ENCODE assay signal across 7 mouse cellular contexts in the genomic region with DNA sequence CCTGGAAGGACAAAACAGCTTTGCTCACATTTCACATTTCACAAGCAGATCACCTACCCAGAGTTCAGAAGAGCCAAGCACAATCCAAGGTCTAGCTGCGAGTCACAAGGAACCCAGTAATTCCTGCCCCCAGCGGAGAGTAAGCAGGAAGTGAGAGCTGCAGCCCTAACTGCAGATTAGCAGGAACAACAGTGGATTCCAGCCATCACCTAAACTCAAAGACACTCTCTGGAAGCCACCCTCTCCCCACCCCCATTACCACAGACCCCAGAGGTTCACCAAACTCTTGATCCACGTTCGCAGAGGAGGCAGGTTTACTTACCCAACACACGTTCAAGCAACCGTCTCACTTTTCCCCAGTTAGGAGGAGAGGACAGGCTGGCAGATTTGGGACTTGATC. TPM values are rescaled to one million over a fixed set of nuclear protein-coding genes. Genes with fewer than 3 reads are reported as not detected.
DNase-seq lines count a peak whose midpoint lies in the region; ATAC-seq and TF ChIP-seq lines count a peak whose summit lies in the region.

No protein-coding gene starts in this region.

- H3K27ac ChIP-seq in heart, adult 2 months = peak overlapping the region; percentile 97
- peak overlapping the region; percentile 100 for H3K27ac ChIP-seq in kidney, embryonic 15.5 days

- peak; percentile 62 for DNase-seq in NIH3T3 (ENCODE audit: low read depth)
- DNase-seq in heart, adult 2 months = peak; percentile 62 to 65
- peak; percentile 47 to 58 for DNase-seq in lung, postnatal 4 days
- DNase-seq in thymus, postnatal 4 days = peak; percentile 40
- no peak for DNase-seq in yolk sac, embryonic 10.5 days (ENCODE audit: low spot score)

- TF ChIP-seq EP300 in heart, adult 2 months (IDR thresholded peaks at IDR 0.05; ENCODE audit: insufficient read depth, low read depth, low read length) = peak; percentile 57; the same call in 1 of the 2 replicates

- H3K4me1 ChIP-seq in E14TG2a.4 (replicated peaks; ENCODE audit: low read depth, low read length) = peaks cover 93% of the 10 kb centered on the region
- peaks cover 67% of the 10 kb centered on the region for H3K4me1 ChIP-seq in heart, adult 2 months (ENCODE audit: control insufficient read depth, insufficient read depth, low read length)
- H3K4me1 ChIP-seq in kidney, embryonic 15.5 days = peaks cover 98% of the 10 kb centered on the region

- no peak for TF ChIP-seq CTCF in E14TG2a.4 (conservative IDR thresholded peaks at IDR 0.05; ENCODE audit: low read length)
- peak; percentile 41 for TF ChIP-seq CTCF in heart, adult 2 months (IDR thresholded peaks at IDR 0.05)

- ATAC-seq in kidney, embryonic 15.5 days (replicated peaks; ENCODE audit: low FRiP score) = no peak

- peak overlapping the region; percentile 61 for H3K4me3 ChIP-seq in E14TG2a.4 (replicated peaks; ENCODE audit: low read length)
- H3K4me3 ChIP-seq in heart, adult 2 months = 0 out of 2 replicates have a peak overlapping the region, but pooled peaks have one; percentile 1
- peak overlapping the region; percentile 44 for H3K4me3 ChIP-seq in kidney, embryonic 15.5 days (replicated peaks)

- peak overlapping the region; percentile 42 for H3K9ac ChIP-seq in heart, adult 2 months (ENCODE audit: low read depth, low read length)
- peak overlapping the region; percentile 64 for H3K9ac ChIP-seq in kidney, embryonic 15.5 days

- no peaks in the 10 kb centered on the region for H3K79me2 ChIP-seq in heart, adult 2 months (replicated peaks; ENCODE audit: control insufficient read depth, insufficient read depth, low read length)

- TF ChIP-seq POLR2A in heart, adult 2 months (IDR thresholded peaks at IDR 0.05; ENCODE audit: insufficient read depth, low read depth, low read length) = peak; percentile 37

- peak overlapping the region; percentile 74 for H3K4me2 ChIP-seq in kidney, embryonic 15.5 days

- intact Hi-C loops in heart, adult 2 months (cut with DNase I) = loop anchor here (1.0 kb wide), 1 partner anchor 26 kb away; no protein-coding TSS in a partner anchor

- WGBS in heart, adult 2 months = 12% methylated on average over 6 of the region's 6 CpGs
- 9% methylated on average over 6 of the region's 6 CpGs for WGBS in kidney, embryonic 15.5 days

- peaks cover 38% of the 10 kb centered on the region for H3K36me3 ChIP-seq in E14TG2a.4 (ENCODE audit: insufficient read depth, low read length)
- H3K36me3 ChIP-seq in heart, adult 2 months (ENCODE audit: control insufficient read depth, insufficient read depth, low read length) = peaks cover 34% of the 10 kb centered on the region
- no peaks in the 10 kb centered on the region for H3K36me3 ChIP-seq in kidney, embryonic 15.5 days

- no peaks in the 10 kb centered on the region for H3K9me3 ChIP-seq in E14TG2a.4 (ENCODE audit: low read length)
- no peaks in the 10 kb centered on the region for H3K9me3 ChIP-seq in kidney, embryonic 15.5 days (replicated peaks)

- H3K27me3 ChIP-seq in E14TG2a.4 (ENCODE audit: insufficient read depth, low read length) = no peaks in the 10 kb centered on the region
- H3K27me3 ChIP-seq in heart, adult 2 months (ENCODE audit: control insufficient read depth, insufficient read depth, low read length) = no peaks in the 10 kb centered on the region
- H3K27me3 ChIP-seq in kidney, embryonic 15.5 days = no peaks in the 10 kb centered on the region

RNA-seq across cellular contexts. Expression of a gene that starts 15.8 kb away (rescaled TPM):
- 10 to 100 TPM; 44.4 to 47.2 TPM for total RNA-seq in heart, adult 2 months (2021)
- 20.4 and 31.2 TPM in 2 replicates for polyA plus RNA-seq in heart, adult 2 months (2012; rRNA removed)
- polyA plus RNA-seq in kidney, embryonic 15.5 days (2015; fragmentation: Nextera tagmentation; extraction: Ambion mirVana) = 67.1 and 68.3 TPM in 2 replicates

Comparison
In these comparisons a context has a peak if more than half of its experiments do, and no peak if none do; other contexts are left out.
1. H3K4me3 ChIP-seq: peak in every context shown above with its lines; median percentile 61 in E14TG2a.4; 44 in kidney, embryonic 15.5 days; 1 in heart, adult 2 months.